Mouse (Mus musculus): ENCODE data around the gene Bcl3. TPM values are rescaled to one million over a fixed set of nuclear protein-coding genes. Genes with fewer than 3 reads are reported as not detected.

Bcl3 gene
- polyA plus RNA-seq, 1 experiment from 2014 or later: 3.5 TPM

DNA sequence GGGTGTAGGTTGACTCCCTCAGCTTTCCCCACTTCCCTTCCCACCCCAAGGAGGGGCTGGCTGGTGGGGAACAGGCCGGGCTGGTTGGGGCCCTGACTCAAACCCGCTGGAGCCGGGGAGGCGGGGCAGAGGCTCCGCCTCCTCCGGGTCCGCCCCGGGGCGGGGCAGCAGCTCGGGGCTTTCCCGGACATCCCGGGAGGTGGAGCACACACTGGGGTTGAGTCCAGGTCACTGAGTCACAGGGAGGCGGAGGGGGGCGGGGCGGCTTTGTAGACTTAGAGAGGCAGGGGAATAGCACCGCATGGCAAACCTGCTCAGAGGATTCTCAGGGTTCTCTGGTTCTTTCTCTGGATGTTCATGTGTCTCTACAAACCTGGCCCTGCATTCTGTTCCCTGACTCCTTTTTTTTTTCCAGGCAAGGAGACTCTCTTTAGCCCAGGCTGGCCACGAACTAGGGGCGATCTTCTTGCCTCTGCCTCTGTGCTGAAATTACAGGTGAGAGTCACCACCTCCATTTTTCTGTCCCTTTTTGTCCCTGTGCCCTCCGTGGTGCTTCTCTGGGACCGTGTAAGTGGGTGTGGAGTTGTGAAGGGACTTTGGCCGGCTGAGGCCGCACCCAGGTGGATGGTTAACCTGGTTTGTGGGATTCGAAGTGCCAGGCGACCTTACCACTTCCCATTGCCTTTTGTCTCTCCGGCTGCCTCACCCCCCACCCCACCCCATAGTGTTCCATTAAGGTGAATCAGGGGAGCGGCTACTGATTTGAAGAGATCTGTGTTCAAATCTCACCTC lies 1.8 kb upstream of the Bcl3 start:
- H3K9ac ChIP-seq (ENCODE audit: low read depth, low read length): 0 out of 2 replicates have a peak overlapping the region, but pooled peaks have one; percentile 9
- no peak overlapping the region for H3K4me3 ChIP-seq (replicated peaks; ENCODE audit: low read depth, low read length)

DNA sequence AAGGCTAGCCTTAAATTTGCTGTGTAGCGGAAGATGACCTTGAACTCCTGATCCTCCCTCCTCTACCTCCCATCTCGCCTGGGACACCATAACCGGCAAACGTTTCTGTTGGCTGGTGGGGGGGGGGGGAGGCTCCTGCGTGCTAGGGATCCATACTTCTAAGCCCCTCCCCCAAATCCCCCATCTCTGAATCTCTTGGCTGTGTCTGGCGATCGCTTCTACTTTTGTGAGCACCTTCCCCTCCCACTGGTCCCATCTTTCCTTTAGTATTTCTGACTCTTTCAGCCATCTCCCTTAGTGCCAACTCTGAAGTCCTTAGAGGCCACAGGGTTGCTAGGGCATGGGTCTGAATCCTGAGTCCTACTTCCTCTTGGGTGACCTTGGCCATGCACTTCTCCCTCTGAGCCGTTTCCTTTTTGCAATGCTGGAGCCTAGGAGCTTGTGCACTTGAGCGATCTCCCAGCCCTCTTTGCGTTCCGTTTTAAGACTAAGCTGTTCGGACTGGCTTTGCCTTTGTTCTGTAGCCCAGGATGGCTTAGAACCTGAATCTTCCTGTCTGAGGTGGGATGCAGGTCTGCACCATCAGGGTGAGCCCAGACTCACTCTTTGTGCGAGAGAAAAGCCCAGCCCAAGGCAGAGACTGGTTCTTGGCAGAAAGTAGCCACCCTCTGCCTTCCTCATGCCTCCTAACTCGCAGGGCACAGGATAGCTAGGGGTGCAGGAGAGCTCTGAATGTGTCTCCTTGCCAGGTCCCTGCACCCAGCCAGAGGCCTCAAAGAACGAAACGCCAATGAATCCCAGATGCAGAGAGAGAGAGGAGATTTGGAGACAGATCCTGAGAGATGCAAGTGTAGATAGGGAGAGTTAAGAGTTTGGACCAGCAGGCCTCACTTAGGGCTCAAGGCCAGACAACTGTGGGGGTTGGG lies 949 bp upstream of the Bcl3 start:
- H3K27ac ChIP-seq: peak overlapping the region; percentile 91
- H3K36me3 ChIP-seq (ENCODE audit: insufficient read depth, low read length): no peaks in the 10 kb centered on the region
- peak overlapping the region; percentile 32 for H3K4me2 ChIP-seq (ENCODE audit: low read length)
- no peaks in the 10 kb centered on the region for H3K9me3 ChIP-seq (replicated peaks; ENCODE audit: low read length)
- peaks cover 20% of the 10 kb centered on the region for H3K4me1 ChIP-seq (replicated peaks; ENCODE audit: insufficient read depth, low read length)
- no peak for TF ChIP-seq CTCF (IDR thresholded peaks at IDR 0.05; ENCODE audit: low read depth)
- DNase-seq (ENCODE audit: low spot score) (peak; percentile 45), ATAC-seq (replicated peaks; ENCODE audit: low FRiP score, low read depth) (no peak; the same call in 1 of the 2 replicates)
- no peak overlapping the region for H3K4me3 ChIP-seq (replicated peaks; ENCODE audit: low read depth, low read length)
- no peaks in the 10 kb centered on the region; the same call in 1 of the 2 replicates for H3K27me3 ChIP-seq (ENCODE audit: insufficient read depth, low read length)
- H3K9ac ChIP-seq (ENCODE audit: low read depth, low read length): no peak overlapping the region
- 32% methylated on average over 16 of the region's 16 CpGs for WGBS

More for the DNA sequence above, 1.8 kb upstream of the Bcl3 start:
- no peaks in the 10 kb centered on the region for H3K36me3 ChIP-seq (ENCODE audit: insufficient read depth, low read length)
- WGBS: 24% methylated on average over 19 of the region's 26 CpGs
- ATAC-seq (replicated peaks; ENCODE audit: low FRiP score, low read depth) (peak; percentile 91), DNase-seq (ENCODE audit: low spot score) (peak; percentile 88)
- H3K27ac ChIP-seq: peak overlapping the region; percentile 91
- no peaks in the 10 kb centered on the region for H3K9me3 ChIP-seq (replicated peaks; ENCODE audit: low read length)
- H3K4me2 ChIP-seq (ENCODE audit: low read length): peak overlapping the region; percentile 32
- H3K27me3 ChIP-seq (ENCODE audit: insufficient read depth, low read length): no peaks in the 10 kb centered on the region; the same call in 1 of the 2 replicates
- H3K4me1 ChIP-seq (replicated peaks; ENCODE audit: insufficient read depth, low read length): peaks cover 20% of the 10 kb centered on the region
- no peak for TF ChIP-seq CTCF (IDR thresholded peaks at IDR 0.05; ENCODE audit: low read depth)

DNA sequence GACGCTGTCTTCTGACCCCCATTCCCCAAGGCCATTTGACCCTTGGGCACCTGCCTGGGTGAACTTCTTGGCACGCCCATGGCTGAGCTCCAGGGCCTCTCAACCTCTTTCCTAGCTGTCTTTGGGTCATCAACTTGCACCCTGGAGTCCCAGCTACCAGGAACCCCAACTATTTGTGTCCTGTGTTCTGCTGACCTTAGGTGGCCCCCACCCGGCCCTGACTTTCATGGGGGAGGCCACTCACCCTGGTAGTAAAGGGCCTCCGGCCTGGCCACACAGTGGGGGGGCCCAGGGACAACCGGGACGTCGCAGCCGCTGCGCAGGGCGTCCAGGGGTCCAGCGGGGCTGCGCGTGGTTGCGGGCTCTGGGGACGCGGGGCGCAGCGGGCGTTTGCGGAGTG lies 377 bp downstream of the Bcl3 start:
- peak overlapping the region; percentile 78 for H3K9ac ChIP-seq (ENCODE audit: low read depth, low read length)
- DNase-seq (ENCODE audit: low spot score) (no peak), ATAC-seq (replicated peaks; ENCODE audit: low FRiP score, low read depth) (no peak)
- TF ChIP-seq CTCF (IDR thresholded peaks at IDR 0.05; ENCODE audit: low read depth): no peak
- H3K4me2 ChIP-seq (ENCODE audit: low read length): peak overlapping the region; percentile 90
- H3K36me3 ChIP-seq (ENCODE audit: insufficient read depth, low read length): no peaks in the 10 kb centered on the region
- H3K27me3 ChIP-seq (ENCODE audit: insufficient read depth, low read length): no peaks in the 10 kb centered on the region; the same call in 1 of the 2 replicates
- peak overlapping the region; percentile 56 for H3K4me3 ChIP-seq (replicated peaks; ENCODE audit: low read depth, low read length)
- WGBS: 7% methylated on average over 20 of the region's 20 CpGs
- H3K27ac ChIP-seq: no peak overlapping the region
- peaks cover 25% of the 10 kb centered on the region for H3K4me1 ChIP-seq (replicated peaks; ENCODE audit: insufficient read depth, low read length)
- no peaks in the 10 kb centered on the region for H3K9me3 ChIP-seq (replicated peaks; ENCODE audit: low read length)

DNA sequence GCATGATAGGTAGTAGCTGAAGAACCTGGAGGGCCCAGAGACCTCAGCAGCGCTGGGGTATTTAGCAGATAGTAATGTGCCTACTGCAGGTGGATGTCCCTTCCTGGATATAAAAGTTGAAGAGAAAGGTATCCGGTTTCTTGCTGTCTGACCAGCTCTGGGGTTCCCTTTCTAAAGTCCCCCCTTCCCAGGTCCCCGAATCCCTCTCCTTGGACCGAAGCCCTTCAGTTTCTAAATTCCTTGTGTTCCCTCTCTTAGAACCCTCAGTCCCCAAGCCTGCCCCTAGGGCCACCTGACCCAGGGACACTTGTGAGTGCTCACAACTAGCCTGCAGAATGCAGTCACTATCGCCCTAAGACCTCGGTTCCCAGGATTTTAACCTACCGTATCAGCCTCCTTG lies 937 bp downstream of the Bcl3 start:
- H3K9ac ChIP-seq (ENCODE audit: low read depth, low read length): no peak overlapping the region
- H3K4me3 ChIP-seq (replicated peaks; ENCODE audit: low read depth, low read length): no peak overlapping the region
- H3K36me3 ChIP-seq (ENCODE audit: insufficient read depth, low read length): no peaks in the 10 kb centered on the region
- 76% methylated on average over 7 of the region's 7 CpGs for WGBS
- peak overlapping the region; percentile 90; the same call in 1 of the 2 replicates for H3K4me2 ChIP-seq (ENCODE audit: low read length)
- DNase-seq (ENCODE audit: low spot score) (no peak), ATAC-seq (replicated peaks; ENCODE audit: low FRiP score, low read depth) (no peak)
- no peak for TF ChIP-seq CTCF (IDR thresholded peaks at IDR 0.05; ENCODE audit: low read depth)
- H3K27ac ChIP-seq: no peak overlapping the region
- no peaks in the 10 kb centered on the region for H3K9me3 ChIP-seq (replicated peaks; ENCODE audit: low read length)
- no peaks in the 10 kb centered on the region; the same call in 1 of the 2 replicates for H3K27me3 ChIP-seq (ENCODE audit: insufficient read depth, low read length)
- H3K4me1 ChIP-seq (replicated peaks; ENCODE audit: insufficient read depth, low read length): peaks cover 31% of the 10 kb centered on the region

DNA sequence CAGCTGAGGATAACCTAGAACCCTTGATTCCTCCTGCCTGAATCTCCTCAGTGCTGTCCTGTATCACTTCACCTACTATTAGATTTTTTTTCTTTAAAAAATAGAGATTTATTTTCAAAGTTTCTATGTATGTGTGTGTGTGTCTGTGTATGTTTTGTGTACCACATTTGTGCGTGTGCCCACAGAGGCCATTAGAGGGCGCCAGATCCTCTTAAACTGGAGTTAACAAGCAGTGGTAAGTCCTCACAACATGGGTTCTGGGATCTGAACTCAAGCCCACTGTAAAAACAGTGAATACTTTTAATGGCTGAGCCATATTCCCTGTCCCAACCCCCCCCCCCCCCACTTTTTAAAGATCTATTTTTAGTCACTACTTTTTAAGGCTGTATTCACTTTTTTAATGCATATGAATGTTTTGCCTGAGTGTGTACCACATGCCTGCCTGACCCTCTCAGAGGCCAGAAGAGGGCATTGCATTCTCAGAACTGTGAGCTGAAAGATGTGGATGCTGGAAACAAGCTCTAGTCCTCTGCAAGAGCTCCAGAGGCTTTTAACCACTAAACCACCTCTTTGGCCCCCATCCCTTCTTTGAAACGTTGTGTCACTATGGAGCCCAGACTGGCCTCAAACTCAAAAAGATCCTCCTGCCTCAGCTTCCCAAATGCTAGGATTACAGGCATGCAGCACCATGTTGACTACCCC lies 2.1 kb downstream of the Bcl3 start:
- peaks cover 38% of the 10 kb centered on the region for H3K4me1 ChIP-seq (replicated peaks; ENCODE audit: insufficient read depth, low read length)
- TF ChIP-seq CTCF (IDR thresholded peaks at IDR 0.05; ENCODE audit: low read depth): no peak
- no peaks in the 10 kb centered on the region; the same call in 1 of the 2 replicates for H3K27me3 ChIP-seq (ENCODE audit: insufficient read depth, low read length)
- no peak overlapping the region for H3K4me2 ChIP-seq (ENCODE audit: low read length)
- H3K27ac ChIP-seq: no peak overlapping the region
- DNase-seq (ENCODE audit: low spot score) (no peak), ATAC-seq (replicated peaks; ENCODE audit: low FRiP score, low read depth) (no peak)
- no peak overlapping the region for H3K9ac ChIP-seq (ENCODE audit: low read depth, low read length)
- H3K4me3 ChIP-seq (replicated peaks; ENCODE audit: low read depth, low read length): no peak overlapping the region
- H3K36me3 ChIP-seq (ENCODE audit: insufficient read depth, low read length): no peaks in the 10 kb centered on the region
- WGBS: 79% methylated on average over 3 of the region's 3 CpGs
- no peaks in the 10 kb centered on the region for H3K9me3 ChIP-seq (replicated peaks; ENCODE audit: low read length)

Measured in kidney, postnatal 0 days (tissue).